Mouse (Mus musculus) urinary bladder, postnatal 14 days (tissue): ENCODE results near the gene Epb41l2.

ENCODE experiments used
- DNase-seq: peaks from one replicate; pipeline ENCODE4 v3.0.0; 2021; ENCODE audit warnings: low spot score

The Epb41l2 gene

GRCm38 (mm10) chr10:25400646-25401045 is 41.0 kb downstream of the Epb41l2 start:
- DNase-seq = no peak

GRCm38 (mm10) chr10:25401356-25401755 is 41.8 kb downstream of the Epb41l2 start:
- DNase-seq = no peak

GRCm38 (mm10) chr10:25402886-25403285 is 43.3 kb downstream of the Epb41l2 start:
- DNase-seq = no peak

- DNase-seq = no peak
Observed at GRCm38 (mm10) chr10:25403813-25404701, 44.5 kb downstream of the Epb41l2 start.

- no peak for DNase-seq
Observed at GRCm38 (mm10) chr10:25404702-25405098, 45.1 kb downstream of the Epb41l2 start.

- DNase-seq = no peak
Observed at GRCm38 (mm10) chr10:25405551-25405950, 46.0 kb downstream of the Epb41l2 start.

GRCm38 (mm10) chr10:25406695-25407094 is 47.1 kb downstream of the Epb41l2 start:
- DNase-seq = no peak

- DNase-seq = no peak
Observed at GRCm38 (mm10) chr10:25408136-25408650, 48.6 kb downstream of the Epb41l2 start.

GRCm38 (mm10) chr10:25411836-25412373 is 52.3 kb downstream of the Epb41l2 start:
- DNase-seq = no peak

GRCm38 (mm10) chr10:25415188-25415717 is 55.7 kb downstream of the Epb41l2 start:
- DNase-seq = no peak

GRCm38 (mm10) chr10:25416696-25417095 is 57.1 kb downstream of the Epb41l2 start:
- no peak for DNase-seq

- peak; percentile 53 for DNase-seq
Observed at GRCm38 (mm10) chr10:25426058-25426457, 66.5 kb downstream of the Epb41l2 start.

- DNase-seq = no peak
Observed at GRCm38 (mm10) chr10:25426814-25427213, 67.2 kb downstream of the Epb41l2 start.

GRCm38 (mm10) chr10:25427523-25427922 is 67.9 kb downstream of the Epb41l2 start:
- no peak for DNase-seq

- DNase-seq = no peak
Observed at GRCm38 (mm10) chr10:25428658-25429057, 69.1 kb downstream of the Epb41l2 start.

GRCm38 (mm10) chr10:25429346-25429745 is 69.7 kb downstream of the Epb41l2 start:
- no peak for DNase-seq

GRCm38 (mm10) chr10:25430862-25431261 is 71.3 kb downstream of the Epb41l2 start:
- DNase-seq = peak; percentile 51

- peak; percentile 43 for DNase-seq
Observed at GRCm38 (mm10) chr10:25432351-25432750, 72.8 kb downstream of the Epb41l2 start.

- no peak for DNase-seq
Observed at GRCm38 (mm10) chr10:25432938-25433337, 73.3 kb downstream of the Epb41l2 start.

GRCm38 (mm10) chr10:25433524-25433923 is 73.9 kb downstream of the Epb41l2 start:
- DNase-seq = no peak

- DNase-seq = no peak
Observed at GRCm38 (mm10) chr10:25434358-25435044, 74.9 kb downstream of the Epb41l2 start.

GRCm38 (mm10) chr10:25436703-25437401 is 77.3 kb downstream of the Epb41l2 start:
- DNase-seq = no peak
